Mouse (Mus musculus): Measurements from ENCODE around the gene Pitpnm2. TPM values are rescaled to one million over a fixed set of nuclear protein-coding genes. Genes with fewer than 3 reads are reported as not detected.

Pitpnm2 gene
- polyA plus RNA-seq, 1 experiment from 2014 or later, result 1.5 TPM

GRCm38 (mm10) chr5:124199168-124199567 is 50.4 kb downstream of the Pitpnm2 start:
- Histone ChIP-seq H3K36me3 (replicated peaks) (no peaks in the 10 kb centered on the region), H3K9ac (no peak overlapping the region), H3K27ac (replicated peaks) (no peak overlapping the region), H3K4me2 (no peak overlapping the region), H3K9me3 (replicated peaks) (no peaks in the 10 kb centered on the region), H3K4me1 (replicated peaks) (peaks cover 74% of the 10 kb centered on the region), H3K27me3 (no peaks in the 10 kb centered on the region), H3K4me3 (replicated peaks) (no peak overlapping the region)
- ATAC-seq (ENCODE audit: insufficient read depth), result no peak
- 75% methylated on average over 5 of the region's 5 CpGs for WGBS (ENCODE audit: insufficient replicate concordance)

- Histone ChIP-seq H3K9ac (no peak overlapping the region), H3K9me3 (replicated peaks) (no peaks in the 10 kb centered on the region), H3K36me3 (replicated peaks) (no peaks in the 10 kb centered on the region), H3K4me2 (no peak overlapping the region), H3K27ac (replicated peaks) (no peak overlapping the region), H3K27me3 (no peaks in the 10 kb centered on the region), H3K4me1 (replicated peaks) (peaks cover 76% of the 10 kb centered on the region), H3K4me3 (replicated peaks) (no peak overlapping the region)
- no peak for ATAC-seq (ENCODE audit: insufficient read depth)
- 45% methylated on average over 7 of the region's 7 CpGs for WGBS (ENCODE audit: insufficient replicate concordance)
Measured at GRCm38 (mm10) chr5:124198473-124198872, 51.1 kb downstream of the Pitpnm2 start.

GRCm38 (mm10) chr5:124196082-124196481 is 53.5 kb downstream of the Pitpnm2 start:
- WGBS (ENCODE audit: insufficient replicate concordance), result 80% methylated on average over 4 of the region's 4 CpGs
- Histone ChIP-seq H3K27me3 (no peaks in the 10 kb centered on the region), H3K4me1 (replicated peaks) (peaks cover 58% of the 10 kb centered on the region), H3K9me3 (replicated peaks) (no peaks in the 10 kb centered on the region), H3K27ac (replicated peaks) (no peak overlapping the region), H3K4me3 (replicated peaks) (no peak overlapping the region), H3K9ac (no peak overlapping the region), H3K4me2 (no peak overlapping the region), H3K36me3 (replicated peaks) (no peaks in the 10 kb centered on the region)
- no peak for ATAC-seq (ENCODE audit: insufficient read depth)

- 75% methylated on average over 11 of the region's 11 CpGs for WGBS (ENCODE audit: insufficient replicate concordance)
- no peak overlapping the region for H3K9ac ChIP-seq
Measured at GRCm38 (mm10) chr5:124194386-124195084, 55.0 kb downstream of the Pitpnm2 start.

GRCm38 (mm10) chr5:124193286-124194112 is 56.1 kb downstream of the Pitpnm2 start:
- WGBS (ENCODE audit: insufficient replicate concordance), result 67% methylated on average over 24 of the region's 24 CpGs
- no peak overlapping the region for H3K27ac ChIP-seq (replicated peaks)
- no peaks in the 10 kb centered on the region for H3K27me3 ChIP-seq
- no peak for ATAC-seq (ENCODE audit: insufficient read depth)
- no peaks in the 10 kb centered on the region for H3K9me3 ChIP-seq (replicated peaks)
- H3K4me2 ChIP-seq, result no peak overlapping the region
- peaks cover 55% of the 10 kb centered on the region for H3K4me1 ChIP-seq (replicated peaks)
- H3K9ac ChIP-seq, result no peak overlapping the region
- no peak overlapping the region for H3K4me3 ChIP-seq (replicated peaks)
- no peaks in the 10 kb centered on the region for H3K36me3 ChIP-seq (replicated peaks)

More at GRCm38 (mm10) chr5:124194386-124195084, 55.0 kb downstream of the Pitpnm2 start:
- H3K27me3 ChIP-seq, result no peaks in the 10 kb centered on the region
- ATAC-seq (ENCODE audit: insufficient read depth), result no peak
- H3K27ac ChIP-seq (replicated peaks), result no peak overlapping the region
- no peaks in the 10 kb centered on the region for H3K9me3 ChIP-seq (replicated peaks)
- no peaks in the 10 kb centered on the region for H3K36me3 ChIP-seq (replicated peaks)
- H3K4me2 ChIP-seq, result no peak overlapping the region
- H3K4me3 ChIP-seq (replicated peaks), result no peak overlapping the region
- peaks cover 57% of the 10 kb centered on the region for H3K4me1 ChIP-seq (replicated peaks)

GRCm38 (mm10) chr5:124192726-124193285 is 56.8 kb downstream of the Pitpnm2 start:
- no peaks in the 10 kb centered on the region for H3K27me3 ChIP-seq
- H3K9ac ChIP-seq, result no peak overlapping the region
- peaks cover 53% of the 10 kb centered on the region for H3K4me1 ChIP-seq (replicated peaks)
- H3K27ac ChIP-seq (replicated peaks), result no peak overlapping the region
- H3K4me2 ChIP-seq, result no peak overlapping the region
- no peaks in the 10 kb centered on the region for H3K36me3 ChIP-seq (replicated peaks)
- ATAC-seq (ENCODE audit: insufficient read depth), result no peak
- WGBS (ENCODE audit: insufficient replicate concordance), result 78% methylated on average over 10 of the region's 10 CpGs
- H3K4me3 ChIP-seq (replicated peaks), result no peak overlapping the region
- no peaks in the 10 kb centered on the region for H3K9me3 ChIP-seq (replicated peaks)

GRCm38 (mm10) chr5:124192251-124192710 is 57.3 kb downstream of the Pitpnm2 start:
- H3K9me3 ChIP-seq (replicated peaks), result no peaks in the 10 kb centered on the region
- H3K4me3 ChIP-seq (replicated peaks), result no peak overlapping the region
- no peaks in the 10 kb centered on the region for H3K27me3 ChIP-seq
- H3K4me2 ChIP-seq, result no peak overlapping the region
- no peak overlapping the region for H3K9ac ChIP-seq
- H3K36me3 ChIP-seq (replicated peaks), result no peaks in the 10 kb centered on the region
- no peak for ATAC-seq (ENCODE audit: insufficient read depth)
- peaks cover 53% of the 10 kb centered on the region for H3K4me1 ChIP-seq (replicated peaks)
- 72% methylated on average over 7 of the region's 7 CpGs for WGBS (ENCODE audit: insufficient replicate concordance)
- H3K27ac ChIP-seq (replicated peaks), result no peak overlapping the region

GRCm38 (mm10) chr5:124190146-124190870 is 59.3 kb downstream of the Pitpnm2 start:
- H3K36me3 ChIP-seq (replicated peaks), result no peaks in the 10 kb centered on the region
- H3K9ac ChIP-seq, result no peak overlapping the region
- H3K27me3 ChIP-seq, result no peaks in the 10 kb centered on the region
- peaks cover 60% of the 10 kb centered on the region for H3K4me1 ChIP-seq (replicated peaks)
- WGBS (ENCODE audit: insufficient replicate concordance), result 75% methylated on average over 10 of the region's 10 CpGs
- no peak overlapping the region for H3K27ac ChIP-seq (replicated peaks)
- no peak overlapping the region for H3K4me2 ChIP-seq
- no peak overlapping the region for H3K4me3 ChIP-seq (replicated peaks)
- 0 out of 2 replicates have a peak, but pooled peaks have one; percentile 3 for ATAC-seq (ENCODE audit: insufficient read depth)
- H3K9me3 ChIP-seq (replicated peaks), result no peaks in the 10 kb centered on the region

GRCm38 (mm10) chr5:124189572-124189981 is 60.0 kb downstream of the Pitpnm2 start:
- ATAC-seq (ENCODE audit: insufficient read depth), result peak; percentile 45
- H3K4me3 ChIP-seq (replicated peaks), result no peak overlapping the region
- H3K4me2 ChIP-seq, result no peak overlapping the region
- H3K27ac ChIP-seq (replicated peaks), result peak overlapping the region; percentile 6; the same call in 1 of the 2 replicates
- H3K9me3 ChIP-seq (replicated peaks), result no peaks in the 10 kb centered on the region
- H3K36me3 ChIP-seq (replicated peaks), result no peaks in the 10 kb centered on the region
- WGBS (ENCODE audit: insufficient replicate concordance), result 28% methylated on average over 4 of the region's 4 CpGs
- H3K9ac ChIP-seq, result no peak overlapping the region
- H3K27me3 ChIP-seq, result no peaks in the 10 kb centered on the region
- H3K4me1 ChIP-seq (replicated peaks), result peaks cover 67% of the 10 kb centered on the region

GRCm38 (mm10) chr5:124187508-124188311 is 61.9 kb downstream of the Pitpnm2 start:
- no peak for ATAC-seq (ENCODE audit: insufficient read depth)
- Histone ChIP-seq H3K36me3 (replicated peaks) (no peaks in the 10 kb centered on the region), H3K27me3 (no peaks in the 10 kb centered on the region), H3K9me3 (replicated peaks) (no peaks in the 10 kb centered on the region), H3K4me3 (replicated peaks) (no peak overlapping the region), H3K4me1 (replicated peaks) (peaks cover 64% of the 10 kb centered on the region), H3K9ac (no peak overlapping the region), H3K27ac (replicated peaks) (no peak overlapping the region), H3K4me2 (peak overlapping the region; percentile 29)
- 67% methylated on average over 12 of the region's 12 CpGs for WGBS (ENCODE audit: insufficient replicate concordance)

All from liver, embryonic 15.5 days (tissue).